Mouse (Mus musculus) lung, postnatal 10 days (tissue): ENCODE results near the gene Hist1h1a.
"Not testable (repeated sequence)": the region's sequence is repeated elsewhere in the genome, so short reads cannot be mapped to it uniquely, and the experiment has no call there.

Experiments used
- DNase-seq: peaks from one replicate; pipeline ENCODE4 v3.0.0; 2021

The Hist1h1a gene

DNA sequence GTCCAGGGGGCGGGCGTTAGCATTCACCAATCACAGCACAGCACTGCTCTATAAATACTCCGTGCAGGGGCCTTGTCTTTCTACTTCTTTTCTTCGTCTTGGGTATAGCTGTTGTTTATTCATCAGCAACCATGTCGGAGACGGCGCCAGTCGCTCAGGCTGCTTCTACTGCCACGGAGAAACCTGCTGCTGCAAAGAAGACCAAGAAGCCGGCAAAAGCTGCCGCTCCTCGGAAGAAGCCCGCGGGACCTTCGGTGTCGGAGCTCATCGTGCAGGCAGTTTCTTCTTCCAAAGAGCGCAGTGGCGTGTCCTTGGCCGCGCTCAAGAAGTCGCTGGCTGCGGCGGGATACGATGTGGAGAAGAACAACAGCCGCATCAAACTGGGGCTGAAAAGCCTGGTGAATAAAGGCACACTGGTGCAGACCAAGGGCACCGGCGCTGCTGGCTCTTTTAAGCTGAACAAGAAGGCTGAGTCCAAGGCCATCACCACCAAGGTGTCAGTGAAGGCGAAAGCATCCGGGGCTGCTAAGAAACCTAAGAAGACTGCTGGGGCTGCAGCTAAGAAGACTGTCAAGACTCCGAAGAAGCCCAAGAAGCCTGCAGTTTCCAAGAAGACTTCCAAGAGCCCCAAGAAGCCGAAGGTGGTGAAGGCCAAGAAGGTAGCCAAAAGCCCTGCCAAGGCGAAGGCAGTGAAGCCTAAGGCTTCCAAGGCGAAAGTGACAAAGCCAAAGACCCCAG lies at the start of gene Hist1h1a:
TSS of gene Hist1h1a (plus strand) at position 81 of the 738 bp plus-strand sequence.
- DNase-seq: peak; percentile 92

DNA sequence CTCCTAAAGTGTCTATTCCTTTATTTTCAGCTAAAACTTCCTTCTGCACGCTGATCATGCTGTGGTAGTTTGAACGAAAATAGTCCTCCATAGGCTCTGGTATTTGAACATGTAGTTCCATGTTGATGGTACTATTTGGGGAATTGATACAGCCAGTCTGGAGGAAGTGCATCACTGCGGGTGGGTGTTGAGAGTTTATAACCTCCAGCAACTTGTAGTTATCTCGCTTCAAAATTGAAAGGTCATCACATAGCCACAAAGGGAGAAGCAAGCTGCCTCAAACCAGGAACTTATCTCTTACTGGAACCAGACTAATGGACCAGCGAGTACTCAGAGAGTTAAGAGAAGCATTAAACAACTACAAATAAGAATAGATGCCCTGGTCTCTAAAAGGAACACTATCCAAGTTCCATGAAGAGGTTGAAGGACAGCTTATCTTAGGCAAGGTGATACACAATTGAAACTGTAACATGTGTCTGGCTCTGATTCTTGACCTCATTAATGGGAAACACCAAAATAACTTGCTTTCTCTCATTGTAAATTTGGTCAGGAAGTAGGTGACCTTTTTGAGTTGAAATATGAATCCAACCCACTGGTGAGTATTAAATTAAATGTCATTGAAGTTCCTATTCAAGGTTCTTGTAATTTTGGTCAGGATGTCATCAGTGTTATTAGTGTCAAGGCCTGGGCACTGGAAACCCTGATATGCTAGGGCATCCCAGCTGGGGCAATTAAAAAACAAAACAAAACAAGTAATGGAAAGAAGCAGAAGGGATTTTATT lies 47.0 kb upstream of the Hist1h1a start:
- no peak for DNase-seq

DNA sequence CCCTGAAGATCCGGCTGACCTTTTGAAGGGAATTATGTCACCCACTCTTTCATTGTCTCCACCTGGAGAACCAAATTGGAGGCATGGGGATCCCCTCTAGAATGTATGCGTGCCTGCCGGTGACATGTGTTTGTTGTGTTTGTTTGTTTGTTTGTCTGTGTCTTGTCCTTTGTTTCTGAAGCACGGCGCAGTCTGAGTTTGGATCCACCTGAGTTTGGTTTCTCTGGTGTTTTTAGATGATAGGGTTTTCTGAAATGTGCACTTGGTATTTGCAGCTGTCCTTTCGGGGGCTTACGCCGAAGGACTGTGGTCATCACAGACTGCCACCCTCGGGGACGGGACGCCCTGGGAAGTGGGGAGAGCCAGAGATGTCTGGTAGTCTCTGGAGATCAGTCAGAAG lies 46.3 kb upstream of the Hist1h1a start:
- no peak for DNase-seq

DNA sequence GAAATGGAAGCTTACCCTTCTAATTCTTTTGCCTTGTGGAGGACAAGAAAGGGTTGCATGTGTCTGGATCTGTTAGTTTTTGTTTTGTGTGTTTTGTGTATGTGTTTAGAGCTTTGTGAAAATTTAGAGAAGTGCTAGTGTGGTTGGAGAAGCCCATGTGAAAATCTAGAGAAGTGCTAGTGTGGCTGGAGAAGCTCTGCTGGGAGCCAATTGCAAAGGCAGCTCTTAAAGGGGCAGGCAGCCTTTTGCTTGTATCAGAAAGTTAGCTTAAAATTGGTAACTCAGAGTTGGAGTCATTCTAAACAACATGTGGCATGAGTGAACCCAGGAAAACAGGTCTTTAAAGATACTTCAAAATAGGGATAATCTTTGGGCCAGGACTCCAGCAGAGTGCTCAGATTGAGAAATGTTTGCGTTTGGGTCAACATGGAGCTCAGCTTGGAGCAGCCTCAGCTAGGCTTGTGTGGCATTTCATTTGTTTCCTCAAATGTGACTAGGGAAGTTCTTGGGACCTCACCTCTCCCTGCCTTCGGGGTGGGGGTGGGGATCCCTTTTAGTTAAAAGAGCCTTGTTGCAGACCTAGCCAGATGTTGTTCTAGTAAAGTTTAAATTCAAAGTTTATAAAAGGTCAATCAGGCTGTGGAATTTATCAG lies 45.7 kb upstream of the Hist1h1a start:
- not testable (repeated sequence) for DNase-seq

DNA sequence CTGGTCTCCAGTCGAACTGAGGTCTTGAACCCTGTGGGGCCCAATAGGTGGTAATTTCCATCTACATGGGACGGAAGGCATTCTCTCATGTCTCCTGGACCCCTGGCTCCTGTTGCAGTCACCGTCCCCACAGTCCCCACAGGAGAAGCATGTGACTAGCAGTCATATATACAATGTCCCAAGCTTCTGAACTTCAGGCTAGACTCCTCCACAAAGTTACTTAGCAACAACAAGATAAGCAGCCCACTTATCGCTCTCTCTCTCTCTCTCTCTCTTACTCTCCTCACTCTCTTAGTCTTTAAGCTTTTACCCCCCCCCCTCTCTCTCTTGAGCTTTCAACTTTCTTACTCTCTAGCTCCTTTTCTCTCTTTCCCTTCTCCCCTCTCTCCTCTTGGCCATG lies 39.2 kb upstream of the Hist1h1a start:
- DNase-seq: no peak

DNA sequence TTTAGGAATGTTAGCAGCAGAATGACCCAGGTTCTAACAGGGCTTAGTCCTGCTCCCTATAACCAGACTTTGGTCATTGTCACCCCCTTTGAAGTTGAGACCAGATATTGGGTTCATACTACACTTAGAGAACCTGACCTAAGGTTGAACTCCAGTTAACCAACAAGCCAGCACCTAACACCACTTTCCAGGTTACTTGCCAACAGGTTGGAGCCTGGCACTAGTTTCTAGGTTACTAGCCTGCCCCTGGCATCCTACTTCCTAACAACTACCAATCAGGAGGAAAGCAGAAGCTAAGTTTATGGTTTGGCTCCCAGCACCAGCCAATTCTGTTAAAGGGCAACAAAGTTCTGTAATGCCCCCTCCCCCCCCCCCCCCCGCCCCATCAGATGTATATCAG lies 38.3 kb upstream of the Hist1h1a start:
- no peak for DNase-seq

DNA sequence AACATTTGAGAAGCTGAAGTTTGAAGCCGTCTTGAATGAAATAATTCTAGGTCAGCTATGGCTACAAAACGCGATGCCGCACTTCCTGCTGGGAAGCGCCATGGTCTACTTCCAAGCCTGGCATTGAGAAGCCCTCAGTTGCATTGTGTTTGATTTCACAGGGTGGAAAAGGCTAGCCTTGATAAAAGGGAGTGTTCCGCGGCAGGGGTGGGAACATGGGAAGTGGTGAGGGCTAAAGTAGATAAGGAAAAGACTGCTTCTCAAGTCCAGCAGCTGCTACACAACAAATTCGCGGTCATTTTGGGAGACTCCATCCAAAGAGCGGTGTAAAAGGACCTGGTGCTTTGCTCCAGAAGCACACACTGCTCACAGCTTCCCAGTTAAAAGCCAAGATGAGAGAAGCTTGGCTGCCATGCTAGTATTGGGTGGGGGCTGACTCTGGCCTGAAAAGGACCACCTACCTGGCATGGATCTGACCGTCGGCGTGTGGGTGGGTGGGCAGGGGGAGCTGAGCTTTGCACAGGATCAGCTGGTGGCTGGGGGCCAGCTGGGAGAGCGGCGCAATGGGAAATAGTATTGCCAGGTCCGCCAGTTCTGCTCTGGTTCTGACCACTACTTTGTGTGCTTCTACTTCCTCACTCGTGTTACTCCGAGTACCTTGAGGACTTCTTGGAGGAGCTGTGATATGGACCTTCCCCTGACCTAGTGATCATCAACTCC lies 34.8 kb upstream of the Hist1h1a start:
- DNase-seq: no peak

DNA sequence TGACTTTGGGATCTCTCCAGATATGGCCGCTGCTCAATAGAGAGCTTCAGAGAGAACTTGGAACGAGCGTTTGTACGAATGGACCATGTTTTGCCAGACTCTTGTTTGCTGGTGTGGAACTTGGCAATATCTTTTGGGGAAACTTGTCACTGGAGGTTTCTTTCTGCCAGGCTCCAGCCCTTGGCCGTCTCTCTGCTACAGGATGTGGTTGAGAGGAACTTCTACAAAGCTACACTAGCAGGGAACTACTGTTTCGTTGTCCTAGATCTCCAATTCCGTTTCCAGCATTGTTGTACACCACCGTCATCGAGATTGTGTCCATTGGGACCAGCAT lies 34.3 kb upstream of the Hist1h1a start:
- no peak for DNase-seq

DNA sequence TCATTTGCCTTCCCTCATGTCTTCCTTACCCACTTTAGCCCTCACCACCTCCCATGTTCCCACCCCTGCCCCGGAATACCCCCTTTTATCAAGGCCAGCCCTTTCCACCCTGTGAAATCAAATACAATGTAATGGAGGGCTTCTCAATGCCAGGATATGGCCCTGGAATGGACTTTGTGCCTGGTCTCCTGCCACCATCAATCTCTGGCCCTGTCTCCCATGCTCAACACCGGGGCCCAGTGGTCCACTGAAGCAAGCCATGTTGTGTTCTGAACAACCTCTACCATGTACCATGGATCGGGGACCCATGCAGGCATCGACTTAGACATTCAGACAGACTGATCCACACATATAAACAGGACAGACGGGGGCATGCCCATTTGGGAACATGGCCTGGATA lies 33.8 kb upstream of the Hist1h1a start:
- DNase-seq: no peak

DNA sequence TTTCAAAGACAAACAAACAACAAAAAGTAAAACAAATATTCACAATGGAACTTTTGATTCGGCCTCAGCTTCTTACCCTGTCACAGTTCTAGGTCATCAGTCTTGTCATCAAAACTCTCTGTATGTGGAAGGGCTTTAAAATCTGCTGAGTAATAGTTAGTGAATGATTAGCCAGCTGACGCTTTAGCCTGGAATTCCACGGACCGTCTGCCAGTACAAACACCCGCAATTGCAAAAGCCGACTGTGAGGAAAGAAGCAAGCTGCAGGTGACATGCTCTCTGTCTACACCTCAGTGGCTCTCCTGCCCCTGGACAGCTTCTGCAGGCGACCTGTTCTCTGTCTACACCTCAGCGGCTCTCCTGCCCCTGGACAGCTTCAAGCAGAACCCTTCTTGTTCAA lies 33.0 kb upstream of the Hist1h1a start:
- peak; percentile 54 for DNase-seq

DNA sequence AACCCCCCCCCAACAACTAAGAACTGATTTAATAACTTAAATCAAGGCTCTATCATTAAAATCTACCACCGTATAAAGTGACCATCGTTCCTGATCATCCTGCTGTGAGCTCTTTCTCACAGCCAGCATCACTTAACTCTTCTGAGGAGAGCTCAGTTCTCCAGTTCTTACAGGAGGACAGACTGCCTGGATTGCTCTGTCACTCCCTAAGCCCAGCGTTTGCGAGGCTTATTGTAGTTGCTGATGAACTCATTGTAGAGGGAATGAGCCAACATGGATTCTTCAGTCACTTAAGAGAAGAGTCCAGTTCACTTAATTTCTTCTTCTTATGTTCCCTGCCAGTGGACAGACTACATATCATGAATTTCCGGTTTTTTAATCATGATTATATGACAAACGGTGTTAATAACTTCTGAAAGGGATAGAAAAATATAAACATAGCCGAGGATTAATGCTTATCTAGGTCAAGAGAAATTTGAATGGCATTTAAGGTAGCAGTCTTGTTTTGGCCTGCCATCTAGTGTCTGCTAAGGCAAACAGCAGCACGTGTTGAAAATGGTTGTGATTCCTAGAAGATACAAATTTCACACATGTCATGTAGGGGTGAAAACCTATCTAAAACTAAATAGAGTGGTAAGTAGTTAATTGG lies 31.2 kb upstream of the Hist1h1a start:
- DNase-seq: peak; percentile 56

DNA sequence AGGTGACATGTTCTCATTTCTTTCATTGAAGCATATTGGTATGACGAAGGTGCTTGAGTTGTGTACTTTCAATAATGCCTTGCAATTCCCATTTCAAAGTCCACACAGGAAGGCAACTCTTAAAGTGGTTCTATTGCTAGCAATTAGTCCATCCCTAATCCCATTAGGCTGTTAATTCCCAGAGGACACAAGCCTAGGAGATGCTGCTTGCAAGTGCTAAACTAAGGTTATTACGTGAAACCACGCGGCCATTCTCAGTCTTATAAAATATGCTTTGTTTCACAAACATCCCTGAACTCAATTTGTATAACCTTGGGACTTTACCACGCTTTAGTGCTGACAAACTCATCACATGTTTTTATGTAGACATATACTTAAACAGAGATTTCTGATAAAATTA lies 26.4 kb upstream of the Hist1h1a start:
- no peak for DNase-seq

DNA sequence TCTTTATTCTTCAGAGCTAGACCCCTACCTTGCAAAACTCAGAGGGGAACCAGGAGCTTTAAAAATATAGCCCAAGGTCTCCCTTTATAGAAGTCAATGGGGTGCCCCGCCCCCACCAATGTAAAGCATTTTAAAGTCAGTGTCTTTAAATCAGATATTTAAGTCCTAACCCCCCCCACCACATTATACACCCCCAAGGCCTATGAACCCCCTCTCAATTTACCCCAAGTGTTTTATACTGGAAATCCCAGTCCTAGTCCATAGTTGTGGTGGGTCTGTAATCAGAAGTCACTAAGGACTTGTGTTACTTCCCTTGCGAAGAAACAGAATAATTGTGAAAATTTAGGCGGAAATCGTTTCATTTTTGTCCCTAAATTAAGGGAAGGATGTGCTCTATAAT lies 25.4 kb upstream of the Hist1h1a start:
- no peak for DNase-seq

DNA sequence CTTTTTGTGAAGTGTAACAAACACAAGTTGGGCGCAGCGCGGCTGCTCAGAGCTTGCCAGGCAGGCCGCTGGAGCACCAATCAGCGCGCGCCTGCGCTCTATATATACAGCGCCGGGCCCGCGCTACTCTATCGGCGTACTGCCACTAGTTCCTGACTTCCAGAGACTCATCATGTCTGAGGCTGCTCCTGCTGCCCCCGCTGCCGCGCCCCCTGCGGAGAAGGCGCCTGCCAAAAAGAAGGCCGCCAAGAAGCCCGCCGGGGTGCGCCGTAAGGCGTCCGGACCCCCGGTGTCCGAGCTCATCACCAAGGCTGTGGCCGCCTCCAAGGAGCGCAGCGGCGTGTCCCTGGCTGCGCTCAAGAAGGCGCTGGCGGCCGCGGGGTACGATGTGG lies 24.8 kb upstream of the Hist1h1a start, which contains the start of gene Hist1h1c:
TSS of gene Hist1h1c (plus strand) at position 132 of the 392 bp plus-strand sequence.
- peak; percentile 94 for DNase-seq

DNA sequence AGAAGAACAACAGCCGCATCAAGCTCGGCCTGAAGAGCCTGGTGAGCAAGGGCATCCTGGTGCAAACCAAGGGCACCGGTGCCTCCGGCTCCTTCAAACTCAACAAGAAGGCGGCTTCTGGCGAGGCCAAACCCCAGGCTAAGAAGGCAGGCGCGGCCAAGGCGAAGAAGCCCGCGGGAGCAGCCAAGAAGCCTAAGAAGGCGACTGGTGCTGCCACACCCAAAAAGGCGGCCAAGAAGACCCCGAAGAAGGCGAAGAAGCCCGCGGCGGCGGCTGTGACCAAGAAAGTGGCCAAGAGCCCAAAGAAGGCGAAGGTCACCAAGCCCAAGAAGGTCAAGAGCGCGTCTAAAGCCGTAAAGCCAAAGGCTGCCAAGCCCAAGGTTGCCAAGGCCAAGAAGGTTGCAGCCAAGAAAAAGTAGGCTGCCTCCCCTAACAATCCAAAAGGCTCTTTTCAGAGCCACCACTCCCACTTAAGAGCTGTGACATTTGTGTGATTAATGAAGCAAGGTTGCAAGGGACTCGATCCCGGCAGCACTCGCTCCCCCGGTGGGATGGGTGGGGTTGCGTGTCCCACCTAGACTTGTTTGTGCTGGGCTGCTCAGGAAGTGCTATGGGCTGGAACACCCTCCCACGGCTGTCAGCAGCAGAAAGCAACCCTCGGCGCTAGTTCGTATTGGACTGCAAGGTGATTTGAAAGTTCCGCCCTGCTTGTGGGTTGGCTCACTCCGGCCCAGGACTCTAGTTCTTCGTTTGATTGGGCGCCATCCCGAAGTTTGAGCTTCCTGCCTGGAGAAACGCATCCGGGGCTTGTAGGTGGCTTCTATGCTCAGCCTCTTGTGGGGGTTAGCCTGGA lies 24.2 kb upstream of the Hist1h1a start:
- peak; percentile 95 for DNase-seq

DNA sequence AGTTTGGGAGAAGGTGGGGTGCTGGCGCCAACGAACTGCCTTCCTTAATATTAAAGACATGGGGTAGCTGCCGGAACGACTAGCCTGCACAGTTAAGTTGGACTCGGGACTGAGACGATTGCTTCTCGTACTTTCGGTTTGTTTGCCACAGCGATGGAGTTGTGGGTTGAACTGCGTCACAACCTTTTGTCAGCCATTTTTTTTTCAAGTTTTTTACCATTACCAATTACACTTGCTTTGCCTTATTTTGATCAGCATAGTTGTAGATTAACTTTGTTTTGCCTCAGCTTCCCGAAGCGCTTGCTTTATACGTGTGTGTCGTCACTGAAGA lies 23.6 kb upstream of the Hist1h1a start:
- no peak for DNase-seq

DNA sequence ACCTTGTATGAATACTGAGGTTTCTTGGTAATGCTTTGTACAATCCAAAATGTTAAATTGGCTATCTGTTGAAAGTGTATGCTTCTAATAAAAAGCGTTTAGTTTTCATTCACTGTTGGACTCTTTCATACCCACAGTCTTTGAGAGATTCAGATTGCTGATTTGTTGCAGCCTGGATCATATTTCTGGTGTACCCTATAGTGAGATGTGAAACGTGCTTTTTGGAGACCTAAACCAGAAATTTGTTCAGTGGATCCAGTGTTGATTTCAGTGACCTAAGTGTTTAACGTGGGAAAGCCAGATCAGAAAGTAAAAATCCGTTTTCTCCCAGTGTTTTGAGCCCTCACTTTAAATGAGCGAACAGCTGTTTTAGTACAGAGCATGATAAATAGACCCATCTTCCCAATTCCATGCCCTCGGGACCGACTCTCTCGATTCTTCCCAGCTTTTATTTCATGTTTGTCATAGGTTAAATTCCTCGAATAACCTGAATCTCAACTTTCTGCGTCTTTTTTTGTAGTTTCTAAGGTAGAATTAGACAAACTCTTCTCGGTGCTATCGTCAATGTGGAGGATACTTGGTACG lies 23.1 kb upstream of the Hist1h1a start:
- DNase-seq: no peak

DNA sequence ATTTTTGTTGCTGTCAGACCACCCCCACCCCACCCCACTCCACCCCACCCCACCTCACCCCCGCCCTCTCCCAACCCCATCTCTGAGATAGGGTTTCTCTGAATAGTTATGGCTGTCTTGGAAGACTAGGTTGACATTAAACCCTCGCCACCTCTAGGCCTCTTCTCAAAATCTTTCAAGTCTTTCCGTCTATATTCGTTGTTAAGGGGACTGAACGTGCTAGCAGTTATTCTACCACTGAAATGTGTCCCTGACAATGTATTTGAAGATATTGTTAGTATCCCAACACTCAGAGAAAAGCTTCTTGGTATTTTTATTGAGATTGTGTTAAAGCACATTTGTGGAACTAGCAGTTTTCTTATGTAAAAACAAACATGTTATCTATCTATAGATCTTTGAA lies 22.6 kb upstream of the Hist1h1a start:
- no peak for DNase-seq

DNA sequence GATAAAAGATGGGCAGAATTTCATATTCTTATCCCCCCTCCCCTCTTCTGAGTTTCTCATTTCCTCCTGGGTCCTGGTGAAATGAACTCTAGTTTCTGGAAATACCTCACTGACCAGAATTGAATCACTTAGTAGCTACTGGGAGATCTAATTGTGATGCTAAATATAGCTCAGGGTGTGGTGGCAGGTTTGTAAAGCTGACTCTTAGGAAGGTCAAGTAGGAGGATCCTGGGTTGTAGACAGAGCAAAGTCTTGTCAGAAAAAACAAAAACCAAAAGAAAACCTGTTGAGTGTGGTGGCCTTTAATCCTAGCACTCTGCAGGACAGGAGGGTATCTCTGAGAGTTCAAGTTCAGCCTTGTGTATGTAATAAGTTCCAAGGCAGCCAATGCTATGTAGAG lies 21.5 kb upstream of the Hist1h1a start:
- no peak for DNase-seq

DNA sequence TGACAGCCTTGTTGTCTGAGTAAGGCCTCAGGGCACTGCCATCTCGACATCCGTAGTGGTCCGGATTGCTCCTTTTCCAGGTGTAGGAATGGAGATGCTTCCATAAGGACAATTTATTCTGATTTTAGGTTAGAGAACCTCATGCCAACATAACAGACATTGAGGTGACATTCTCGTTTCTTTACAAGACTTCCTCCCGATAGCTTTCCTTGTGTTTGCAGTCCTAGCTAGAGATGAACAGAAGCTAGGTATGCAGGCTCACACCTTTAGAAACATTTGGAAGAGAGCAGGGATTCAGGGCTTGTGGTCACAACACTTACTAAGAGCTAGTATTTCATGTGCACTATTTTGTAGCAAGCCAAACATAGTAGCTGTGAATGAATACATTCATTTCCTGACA lies 20.3 kb upstream of the Hist1h1a start:
- no peak for DNase-seq

DNA sequence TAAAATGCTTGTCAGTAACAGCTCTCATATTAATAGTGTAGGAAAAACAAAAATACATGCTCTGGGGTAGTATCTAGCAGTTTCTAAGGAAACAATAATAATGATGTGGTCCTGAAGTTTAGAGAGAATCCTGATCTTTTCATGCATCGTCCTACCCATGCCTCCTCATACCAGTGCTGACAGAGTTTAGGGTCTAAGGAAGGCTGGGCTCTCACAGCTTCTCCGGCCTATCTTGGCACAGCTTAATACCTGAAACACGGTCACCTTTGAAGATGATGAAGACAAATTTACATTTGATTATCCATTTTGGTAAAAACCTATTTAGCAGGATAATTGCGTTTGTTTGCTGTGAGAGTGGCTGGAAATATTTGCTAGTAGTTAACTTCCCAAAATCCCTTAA lies 19.5 kb upstream of the Hist1h1a start:
- DNase-seq: no peak
